Mouse (Mus musculus): ENCODE measurements at regions not wholly inside any gene's neighbourhood (a gene's known extent, or its start where the extent isn't known, plus 50 kb on each side); places are given as distances from the start of the nearest gene placed in this dataset.

DNA sequence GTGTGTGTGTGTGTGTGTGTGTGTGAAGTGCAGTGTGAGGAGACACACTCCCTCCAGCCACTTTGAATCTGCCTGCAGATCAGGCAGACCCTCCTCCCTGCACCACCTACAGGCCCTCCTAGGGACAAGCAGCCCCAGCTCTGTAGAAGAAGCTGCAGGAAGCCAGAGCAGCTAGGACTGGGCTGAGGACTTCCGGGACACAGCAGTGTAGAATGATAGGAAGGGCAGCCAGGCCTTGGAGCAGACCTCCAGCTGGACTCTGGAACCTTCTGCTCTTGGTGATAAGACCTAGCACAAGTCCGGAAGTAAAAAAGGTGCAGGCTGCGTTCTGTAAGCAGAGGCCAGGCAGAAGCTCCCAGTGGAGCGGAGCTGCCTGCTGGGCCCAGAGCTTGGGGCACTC, 95.8 kb upstream of the Trpm1 start:
- Histone ChIP-seq H3K27ac (ENCODE audit: insufficient read depth, low read length) (no peak overlapping the region), H3K4me3 (replicated peaks; ENCODE audit: insufficient read depth, low read depth, low read length) (no peak overlapping the region), H3K27me3 (ENCODE audit: control insufficient read depth, insufficient read depth, low read length) (no peaks in the 10 kb centered on the region), H3K4me1 (ENCODE audit: control insufficient read depth, insufficient read depth, low read length) (peaks cover 24% of the 10 kb centered on the region)
- no peak for DNase-seq
- 62% methylated on average over 4 of the region's 4 CpGs for WGBS
- no peak for TF ChIP-seq CTCF (IDR thresholded peaks at IDR 0.05; ENCODE audit: borderline replicate concordance, insufficient read depth, low read depth, low read length)

DNA sequence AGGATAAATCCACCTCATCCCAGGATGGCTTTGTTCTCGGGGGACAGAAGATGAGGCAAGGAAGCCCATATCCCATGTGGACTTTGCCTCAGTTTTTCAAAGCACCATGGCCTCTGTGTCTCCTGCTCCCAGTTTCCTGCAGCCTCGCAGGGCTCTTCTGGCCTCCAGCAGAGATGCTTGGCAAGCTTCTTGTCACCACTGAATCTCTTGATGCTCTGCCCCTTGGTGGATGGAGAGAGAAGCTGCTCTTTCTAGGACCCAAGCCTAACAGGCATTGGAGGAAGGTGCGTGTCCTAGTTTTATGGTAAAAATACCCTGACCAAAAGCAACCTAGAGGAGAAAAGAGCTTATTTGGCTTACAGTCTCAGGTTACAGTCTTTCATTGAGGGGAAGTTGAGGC, 97.1 kb upstream of the Trpm1 start:
- H3K27me3 ChIP-seq (ENCODE audit: control insufficient read depth, insufficient read depth, low read length) = no peaks in the 10 kb centered on the region
- DNase-seq = peak; percentile 41 to 54
- TF ChIP-seq POLR2A (IDR thresholded peaks at IDR 0.05; ENCODE audit: borderline replicate concordance, insufficient read depth, low read length) (no peak), CTCF (IDR thresholded peaks at IDR 0.05; ENCODE audit: borderline replicate concordance, insufficient read depth, low read depth, low read length) (peak; percentile 43; the same call in 1 of the 2 replicates)
- WGBS = 37% methylated on average over 3 of the region's 3 CpGs
- no peak overlapping the region for H3K27ac ChIP-seq (ENCODE audit: insufficient read depth, low read length)
- H3K4me3 ChIP-seq (replicated peaks; ENCODE audit: insufficient read depth, low read depth, low read length) = no peak overlapping the region
- peaks cover 30% of the 10 kb centered on the region for H3K4me1 ChIP-seq (ENCODE audit: control insufficient read depth, insufficient read depth, low read length)

DNA sequence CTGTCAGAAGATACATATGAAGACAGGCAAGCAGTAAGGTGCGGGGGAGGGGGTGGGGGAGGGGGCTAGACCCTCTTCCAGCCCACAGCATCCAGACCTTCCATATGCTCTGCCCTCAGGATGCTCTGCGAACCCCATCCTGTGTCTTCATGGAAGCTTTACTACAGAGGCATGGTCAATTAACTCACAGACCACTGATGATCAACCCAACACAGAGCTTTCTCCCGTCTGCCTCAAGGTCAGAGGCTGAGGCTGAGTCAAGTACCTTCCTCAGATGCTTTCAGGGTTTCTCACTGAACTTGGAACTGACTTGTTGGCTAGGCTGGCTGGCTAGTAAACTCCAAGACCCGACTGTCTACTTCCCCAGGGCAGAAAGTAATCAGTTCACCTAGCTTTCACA, 98.6 kb upstream of the Trpm1 start:
- DNase-seq = no peak
- Histone ChIP-seq H3K27me3 (ENCODE audit: control insufficient read depth, insufficient read depth, low read length) (no peaks in the 10 kb centered on the region), H3K4me1 (ENCODE audit: control insufficient read depth, insufficient read depth, low read length) (peaks cover 30% of the 10 kb centered on the region), H3K27ac (ENCODE audit: insufficient read depth, low read length) (no peak overlapping the region), H3K4me3 (replicated peaks; ENCODE audit: insufficient read depth, low read depth, low read length) (no peak overlapping the region)
- TF ChIP-seq POLR2A (IDR thresholded peaks at IDR 0.05; ENCODE audit: borderline replicate concordance, insufficient read depth, low read length) = no peak
- TF ChIP-seq CTCF (IDR thresholded peaks at IDR 0.05; ENCODE audit: borderline replicate concordance, insufficient read depth, low read depth, low read length) = no peak
- WGBS = 89% methylated on average over 4 of the region's 4 CpGs

DNA sequence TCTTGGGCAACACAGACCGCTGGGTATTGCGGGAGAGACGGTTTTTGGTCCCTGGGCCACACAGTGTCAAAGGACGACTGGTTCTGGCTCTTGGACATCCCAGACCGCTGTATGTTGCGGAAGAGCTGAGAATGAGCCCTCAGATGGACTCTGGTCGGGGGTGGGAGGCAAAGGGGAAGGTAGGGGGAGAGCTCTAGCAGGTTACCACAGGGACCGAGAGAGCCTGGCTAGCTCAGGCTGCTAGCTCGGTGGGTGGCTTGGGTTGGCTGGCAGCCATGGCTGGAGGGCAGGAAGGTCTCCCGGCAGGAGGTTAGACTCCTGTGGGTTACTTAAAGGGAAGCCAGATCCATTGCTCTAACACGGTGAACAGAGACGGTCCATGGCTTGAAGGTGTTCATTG, 99.9 kb upstream of the Trpm1 start:
- Histone ChIP-seq H3K4me1 (ENCODE audit: control insufficient read depth, insufficient read depth, low read length) (peaks cover 29% of the 10 kb centered on the region), H3K4me3 (replicated peaks; ENCODE audit: insufficient read depth, low read depth, low read length) (no peak overlapping the region), H3K27me3 (ENCODE audit: control insufficient read depth, insufficient read depth, low read length) (no peaks in the 10 kb centered on the region), H3K27ac (ENCODE audit: insufficient read depth, low read length) (no peak overlapping the region)
- TF ChIP-seq CTCF (IDR thresholded peaks at IDR 0.05; ENCODE audit: borderline replicate concordance, insufficient read depth, low read depth, low read length) (no peak), POLR2A (IDR thresholded peaks at IDR 0.05; ENCODE audit: borderline replicate concordance, insufficient read depth, low read length) (no peak)
- peak; percentile 63 to 64 for DNase-seq
- 39% methylated on average over 12 of the region's 12 CpGs for WGBS

DNA sequence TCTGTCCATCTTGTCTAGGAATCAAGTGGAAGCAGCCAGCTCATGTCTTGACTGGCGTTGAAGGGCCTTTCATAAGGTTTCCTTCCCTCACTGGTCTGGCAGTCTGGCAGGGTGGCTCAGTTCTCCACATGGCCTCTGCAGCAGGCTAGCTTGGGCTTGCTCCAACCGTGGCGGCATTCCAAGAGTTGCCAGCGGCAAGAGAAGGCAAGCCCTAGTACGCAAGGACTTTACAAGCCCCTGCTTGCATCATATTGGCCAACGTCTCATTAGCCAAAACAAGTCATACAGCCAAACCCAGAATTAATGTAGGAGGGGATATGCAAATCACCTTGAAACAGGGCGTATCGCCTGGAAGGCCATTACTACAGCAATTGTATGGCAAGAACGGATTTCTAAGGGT, 101.2 kb upstream of the Trpm1 start:
- WGBS = 34% methylated on average over 9 of the region's 9 CpGs
- peak; percentile 73 to 77 for DNase-seq
- no peaks in the 10 kb centered on the region for H3K27me3 ChIP-seq (ENCODE audit: control insufficient read depth, insufficient read depth, low read length)
- TF ChIP-seq POLR2A (IDR thresholded peaks at IDR 0.05; ENCODE audit: borderline replicate concordance, insufficient read depth, low read length) (no peak), CTCF (IDR thresholded peaks at IDR 0.05; ENCODE audit: borderline replicate concordance, insufficient read depth, low read depth, low read length) (no peak)
- peaks cover 37% of the 10 kb centered on the region for H3K4me1 ChIP-seq (ENCODE audit: control insufficient read depth, insufficient read depth, low read length)
- H3K4me3 ChIP-seq (replicated peaks; ENCODE audit: insufficient read depth, low read depth, low read length) = no peak overlapping the region
- no peak overlapping the region for H3K27ac ChIP-seq (ENCODE audit: insufficient read depth, low read length)

DNA sequence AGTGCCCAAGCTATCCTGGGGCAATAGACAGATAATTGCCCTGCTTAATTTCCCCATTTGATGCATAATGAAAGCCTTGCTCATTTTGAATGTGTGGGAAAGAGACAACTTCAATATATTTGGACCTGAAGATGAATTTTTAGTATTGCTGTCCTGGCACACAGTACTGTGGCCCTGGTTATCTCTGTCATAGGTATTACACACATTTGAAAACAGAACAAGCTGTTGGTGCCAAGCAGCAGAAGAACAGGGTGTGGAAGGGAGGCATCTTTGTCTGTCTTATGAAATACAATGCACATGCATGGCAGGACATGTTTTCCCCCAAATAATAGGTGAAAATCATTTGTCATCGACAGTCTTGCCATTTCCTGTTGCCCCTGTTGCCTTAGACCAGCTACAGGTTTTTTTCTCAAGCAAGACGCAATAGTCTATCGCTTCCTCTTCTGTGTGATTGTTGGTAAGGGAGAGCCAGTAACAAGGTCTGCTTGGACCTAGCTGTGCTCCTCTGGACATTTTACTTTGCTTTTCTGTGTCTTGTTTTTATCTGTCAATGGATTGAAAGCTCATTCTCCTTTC, 102.7 kb upstream of the Trpm1 start:
- WGBS = 89% methylated on average over 3 of the region's 3 CpGs
- Histone ChIP-seq H3K4me3 (replicated peaks; ENCODE audit: insufficient read depth, low read depth, low read length) (no peak overlapping the region), H3K27ac (ENCODE audit: insufficient read depth, low read length) (no peak overlapping the region), H3K27me3 (ENCODE audit: control insufficient read depth, insufficient read depth, low read length) (no peaks in the 10 kb centered on the region), H3K4me1 (ENCODE audit: control insufficient read depth, insufficient read depth, low read length) (peaks cover 29% of the 10 kb centered on the region)
- no peak for DNase-seq
- TF ChIP-seq POLR2A (IDR thresholded peaks at IDR 0.05; ENCODE audit: borderline replicate concordance, insufficient read depth, low read length) (no peak), CTCF (IDR thresholded peaks at IDR 0.05; ENCODE audit: borderline replicate concordance, insufficient read depth, low read depth, low read length) (no peak)

DNA sequence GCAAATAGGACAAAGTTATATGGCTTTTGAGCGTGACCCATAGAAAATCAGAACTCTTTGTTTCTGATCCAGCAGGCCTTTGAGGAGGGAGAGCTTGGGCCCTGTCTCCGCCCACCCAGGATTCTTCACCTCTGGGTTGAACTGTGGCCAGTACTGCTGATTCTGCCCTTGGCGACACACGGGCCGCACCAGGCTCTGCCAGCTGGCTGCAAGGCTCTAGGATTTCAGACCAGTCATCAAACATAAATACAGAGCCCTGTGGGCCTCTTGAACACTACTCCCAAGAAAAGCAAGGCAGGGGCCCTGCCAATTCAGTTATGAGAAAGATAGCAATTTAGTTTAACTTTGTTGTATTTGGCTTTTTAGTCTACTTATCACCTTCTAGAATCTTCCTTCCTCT, 103.4 kb upstream of the Trpm1 start:
- no peaks in the 10 kb centered on the region for H3K27me3 ChIP-seq (ENCODE audit: control insufficient read depth, insufficient read depth, low read length)
- 52% methylated on average over 5 of the region's 5 CpGs for WGBS
- TF ChIP-seq POLR2A (IDR thresholded peaks at IDR 0.05; ENCODE audit: borderline replicate concordance, insufficient read depth, low read length) (no peak), CTCF (IDR thresholded peaks at IDR 0.05; ENCODE audit: borderline replicate concordance, insufficient read depth, low read depth, low read length) (no peak)
- no peak overlapping the region for H3K4me3 ChIP-seq (replicated peaks; ENCODE audit: insufficient read depth, low read depth, low read length)
- H3K4me1 ChIP-seq (ENCODE audit: control insufficient read depth, insufficient read depth, low read length) = peaks cover 27% of the 10 kb centered on the region
- DNase-seq = no peak
- H3K27ac ChIP-seq (ENCODE audit: insufficient read depth, low read length) = no peak overlapping the region

DNA sequence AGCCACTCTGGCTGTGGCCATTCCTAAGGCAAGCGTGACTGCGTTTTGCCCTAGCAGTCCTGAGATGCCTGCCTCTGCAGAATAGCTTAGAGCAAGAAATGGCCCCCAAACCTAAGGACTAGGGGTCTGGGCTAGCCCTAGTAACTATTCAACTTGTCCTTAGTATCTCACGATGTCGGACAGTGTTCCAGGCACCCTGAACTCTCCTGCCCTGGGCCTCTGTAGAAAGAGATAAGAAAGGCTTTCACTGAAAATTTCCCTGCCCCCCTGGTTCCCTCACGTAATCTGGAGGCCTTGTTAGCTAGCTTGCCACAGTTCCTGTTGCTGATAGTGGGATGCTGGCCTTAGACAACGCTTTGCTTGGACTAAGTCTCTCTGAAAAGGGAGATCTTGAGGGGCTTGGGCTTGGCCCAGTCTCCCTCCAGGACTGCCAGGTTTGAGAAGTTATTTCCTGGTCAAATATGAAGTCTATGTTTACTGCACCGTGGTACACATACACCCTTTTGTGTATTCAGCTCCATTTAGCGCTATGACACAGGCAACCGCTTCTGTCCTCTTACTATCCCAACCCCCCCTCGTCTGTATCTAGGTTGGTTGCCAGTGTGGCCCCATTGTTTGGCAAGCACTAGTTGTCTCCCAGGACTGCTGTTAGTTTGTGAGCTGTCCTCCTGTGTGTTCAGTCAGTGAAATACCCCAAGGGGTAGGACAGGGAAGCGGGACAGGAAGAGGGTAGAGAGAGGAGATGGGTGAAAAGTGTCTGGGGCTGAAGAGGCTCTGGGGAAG, 104.3 kb upstream of the Trpm1 start:
- Histone ChIP-seq H3K27ac (ENCODE audit: insufficient read depth, low read length) (no peak overlapping the region), H3K27me3 (ENCODE audit: control insufficient read depth, insufficient read depth, low read length) (no peaks in the 10 kb centered on the region), H3K4me3 (replicated peaks; ENCODE audit: insufficient read depth, low read depth, low read length) (no peak overlapping the region), H3K4me1 (ENCODE audit: control insufficient read depth, insufficient read depth, low read length) (peaks cover 27% of the 10 kb centered on the region)
- DNase-seq = no peak
- no peak for TF ChIP-seq CTCF (IDR thresholded peaks at IDR 0.05; ENCODE audit: borderline replicate concordance, insufficient read depth, low read depth, low read length)
- TF ChIP-seq POLR2A (IDR thresholded peaks at IDR 0.05; ENCODE audit: borderline replicate concordance, insufficient read depth, low read length) = no peak
- WGBS = 77% methylated on average over 11 of the region's 11 CpGs

Data from cerebellum, adult 2 months (tissue).